Mouse (Mus musculus): ENCODE results near the gene Ctnna3. TPM values are rescaled to one million over a fixed set of nuclear protein-coding genes. Genes with fewer than 3 reads are reported as not detected.

Gene Ctnna3
- polyA plus RNA-seq (2012), result not detected in 2 replicates

DNA sequence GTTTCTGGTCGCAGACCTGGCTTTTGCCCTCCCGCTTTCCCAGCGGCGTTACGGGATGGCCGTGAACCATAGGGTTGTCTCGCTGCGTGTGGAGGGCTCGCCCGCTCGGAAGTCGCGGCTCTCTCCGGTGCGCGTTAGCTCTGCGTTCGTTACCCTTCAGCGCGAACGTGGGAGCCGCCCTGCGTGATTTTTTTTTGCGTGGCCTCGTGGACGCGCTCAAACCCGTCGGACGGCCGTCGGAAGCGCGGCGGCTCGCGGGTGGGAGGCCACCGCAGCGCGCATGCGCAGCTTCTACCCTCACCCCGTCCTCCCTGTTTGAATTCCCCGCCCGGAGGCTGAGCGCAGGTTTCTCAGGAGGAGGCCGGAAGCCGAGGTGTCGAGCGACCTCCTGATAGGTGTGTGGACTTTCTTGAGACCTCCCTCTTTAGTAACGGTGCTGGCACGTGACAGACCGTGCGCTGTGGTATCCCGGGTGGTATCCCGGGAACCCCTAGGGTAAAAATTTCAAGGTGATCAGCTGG, at the start of gene Ctnna3:
Gene Ctnna3 (plus strand): TSS at position 314 of the 521 bp plus-strand sequence.
- TF ChIP-seq GATA1 (IDR thresholded peaks at IDR 0.05; ENCODE audit: low read length), result no peak

- no peak for TF ChIP-seq GATA1 (IDR thresholded peaks at IDR 0.05; ENCODE audit: low read length)
Measured at GRCm38 (mm10) chr10:63381498-63382280, 48.2 kb upstream of the Ctnna3 start, which contains the start of gene Sirt1. Gene Sirt1 (minus strand): TSS chr10:63381704.

- TF ChIP-seq GATA1 (IDR thresholded peaks at IDR 0.05; ENCODE audit: low read length), result no peak
Measured at GRCm38 (mm10) chr10:63382372-63383279, 47.3 kb upstream of the Ctnna3 start, which contains the start of gene Dnajc12. Gene Dnajc12 (plus strand): TSS chr10:63382443.

DNA sequence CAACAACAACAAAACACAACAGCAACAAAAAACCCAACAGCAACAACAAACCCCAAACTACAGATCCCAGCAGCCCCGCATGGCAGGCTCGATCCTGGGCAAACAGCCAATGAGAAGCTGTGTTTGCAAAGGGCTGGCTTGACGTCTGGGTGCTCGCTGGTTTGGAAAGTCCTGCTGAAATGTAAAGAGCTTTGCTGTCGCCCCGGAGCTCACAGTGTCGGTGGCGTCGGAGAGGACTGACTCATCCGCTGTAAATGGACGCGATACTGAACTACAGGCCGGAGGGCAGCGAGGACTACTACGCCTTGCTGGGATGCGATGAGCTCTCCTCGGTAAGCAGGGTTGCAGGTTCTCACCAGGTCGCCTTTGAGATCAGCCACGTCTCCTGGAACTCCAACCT, 43.5 kb upstream of the Ctnna3 start:
- TF ChIP-seq GATA1 (IDR thresholded peaks at IDR 0.05; ENCODE audit: low read length), result no peak

GRCm38 (mm10) chr10:63386991-63387390, 42.9 kb upstream of the Ctnna3 start:
- no peak for TF ChIP-seq GATA1 (IDR thresholded peaks at IDR 0.05; ENCODE audit: low read length)

DNA sequence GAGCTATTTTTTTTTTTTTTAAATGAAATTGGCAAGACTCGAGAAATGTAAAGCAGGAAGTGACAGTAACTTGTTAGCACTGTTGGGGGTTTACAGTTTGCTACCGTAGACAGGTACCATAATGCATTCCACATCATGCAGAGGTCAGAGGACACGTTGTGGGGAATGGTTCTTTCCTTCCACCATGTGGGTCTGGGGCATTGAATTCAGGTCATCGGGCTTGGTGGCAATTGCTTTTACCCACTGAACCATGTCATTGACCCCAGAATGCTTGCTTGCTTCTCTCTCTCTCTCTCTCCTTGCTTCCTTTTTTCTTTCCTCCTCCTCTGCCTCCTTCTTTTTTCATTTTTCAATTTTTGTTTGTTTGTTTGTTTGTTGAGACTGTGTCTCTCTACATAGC, 41.0 kb upstream of the Ctnna3 start:
- no peak for TF ChIP-seq GATA1 (IDR thresholded peaks at IDR 0.05; ENCODE audit: low read length)

GRCm38 (mm10) chr10:63396963-63397362, 32.9 kb upstream of the Ctnna3 start:
- TF ChIP-seq GATA1 (IDR thresholded peaks at IDR 0.05; ENCODE audit: low read length), result no peak

GRCm38 (mm10) chr10:63402731-63403504, 27.0 kb upstream of the Ctnna3 start:
- no peak for TF ChIP-seq GATA1 (IDR thresholded peaks at IDR 0.05; ENCODE audit: low read length)

GRCm38 (mm10) chr10:63403636-63404035, 26.3 kb upstream of the Ctnna3 start:
- TF ChIP-seq GATA1 (IDR thresholded peaks at IDR 0.05; ENCODE audit: low read length), result no peak

- no peak for TF ChIP-seq GATA1 (IDR thresholded peaks at IDR 0.05; ENCODE audit: low read length)
Measured at GRCm38 (mm10) chr10:63410162-63410956, 19.5 kb upstream of the Ctnna3 start.

DNA sequence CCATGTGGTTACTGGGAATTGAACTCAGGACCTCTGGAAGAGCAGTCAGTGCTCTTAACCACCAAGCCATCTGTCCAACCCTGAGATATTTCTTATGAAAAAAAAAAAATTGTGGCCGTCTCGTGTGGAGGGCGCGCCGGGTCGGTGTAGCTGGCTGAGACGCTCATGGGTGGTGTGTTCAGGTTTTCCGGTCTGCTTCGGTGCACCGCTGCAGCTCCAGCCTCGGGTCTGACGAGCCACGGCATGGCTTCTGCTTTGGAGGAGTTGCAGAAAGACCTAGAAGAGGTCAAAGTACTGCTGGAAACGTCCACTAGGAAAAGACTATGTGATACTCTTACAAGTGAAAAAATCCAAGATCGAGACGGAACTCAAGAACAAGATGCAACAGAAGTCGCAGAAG, 17.1 kb upstream of the Ctnna3 start:
- TF ChIP-seq GATA1 (IDR thresholded peaks at IDR 0.05; ENCODE audit: low read length), result no peak

DNA sequence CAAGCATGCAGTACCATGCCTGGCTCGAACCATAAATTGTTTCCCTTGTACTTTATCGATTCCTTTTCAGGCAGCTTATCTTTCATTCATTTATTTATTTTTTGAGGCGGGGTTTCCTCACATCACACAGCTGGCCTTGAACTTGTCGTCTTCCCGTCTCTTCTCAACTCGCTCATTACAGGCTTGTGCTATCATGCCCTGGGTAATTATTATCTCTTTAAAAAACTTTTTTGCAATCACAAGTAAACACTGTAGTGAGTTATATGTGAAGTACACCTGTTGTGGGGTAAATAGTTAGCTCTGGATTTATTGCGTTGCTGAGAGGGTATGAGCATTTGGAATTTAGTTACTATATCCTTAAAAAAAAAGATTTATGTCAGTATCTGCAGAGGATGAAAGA, 14.6 kb upstream of the Ctnna3 start:
- no peak for TF ChIP-seq GATA1 (IDR thresholded peaks at IDR 0.05; ENCODE audit: low read length)

GRCm38 (mm10) chr10:63415850-63416249, 14.0 kb upstream of the Ctnna3 start:
- no peak for TF ChIP-seq GATA1 (IDR thresholded peaks at IDR 0.05; ENCODE audit: low read length)

DNA sequence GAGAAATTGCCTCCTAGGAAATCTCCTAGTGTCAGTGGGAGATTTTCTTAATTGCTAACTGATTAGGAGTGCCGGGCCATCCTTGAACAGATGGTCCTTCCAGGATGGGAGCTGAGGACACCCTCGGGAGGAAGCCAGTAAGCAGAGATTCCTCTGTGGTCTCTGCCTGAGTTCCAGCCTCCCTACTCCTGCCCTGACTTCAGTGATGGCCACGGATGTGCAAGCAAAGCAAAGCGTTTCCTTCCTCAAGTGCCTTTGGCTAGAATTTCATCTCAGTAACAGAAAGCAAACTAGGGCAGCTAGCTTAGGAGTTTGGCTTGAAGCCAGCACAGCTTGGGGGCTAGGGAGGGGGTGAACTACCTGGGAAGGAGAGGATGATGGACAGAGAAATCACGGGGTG, 12.8 kb upstream of the Ctnna3 start:
- TF ChIP-seq GATA1 (IDR thresholded peaks at IDR 0.05; ENCODE audit: low read length), result no peak

All from G1E-ER4 (cell line).